Mouse (Mus musculus) forebrain, embryonic 12.5 days (tissue): Measurements from ENCODE around the gene Ubl7. TPM values are rescaled to one million over a fixed set of nuclear protein-coding genes. Genes with fewer than 3 reads are reported as not detected.

Source experiments
- ATAC-seq: fragments of 200-750 bp; cut with Nextera tagmentation; 2 replicates; pipeline ENCODE4 v1.8.0; 2017; ENCODE audit warnings: moderate TSS enrichment; ENCODE audit not compliant: low FRiP score
- H3K27ac ChIP-seq: fragments of 300-500 bp; sonication (generic); 2 replicates; pipeline ENCODE4 v1.5.1; 2016; ENCODE audit warnings: mild to moderate bottlenecking
- H3K27me3 ChIP-seq: fragments of 300-500 bp; sonication (generic); 2 replicates; pipeline ENCODE4 v1.6.1; 2016; ENCODE audit warnings: mild to moderate bottlenecking
- H3K36me3 ChIP-seq: fragments of 300-500 bp; sonication (generic); replicated peaks from 2 replicates; pipeline ENCODE4 v1.6.1; 2016; ENCODE audit warnings: mild to moderate bottlenecking
- H3K4me1 ChIP-seq: fragments of 300-500 bp; sonication (generic); 2 replicates; pipeline ENCODE4 v1.6.1; 2016
- H3K4me2 ChIP-seq: fragments of 300-500 bp; sonication (generic); 2 replicates; pipeline ENCODE4 v1.6.1; 2016; ENCODE audit warnings: mild to moderate bottlenecking, moderate library complexity
- H3K4me3 ChIP-seq: fragments of 300-500 bp; sonication (generic); replicated peaks from 2 replicates; pipeline ENCODE4 v1.5.1; 2016; ENCODE audit warnings: mild to moderate bottlenecking
- H3K9ac ChIP-seq: fragments of 300-500 bp; sonication (generic); 2 replicates; pipeline ENCODE4 v1.6.1; 2016; ENCODE audit warnings: mild to moderate bottlenecking
- H3K9me3 ChIP-seq: fragments of 300-500 bp; sonication (generic); 2 replicates; pipeline ENCODE4 v1.6.1; 2016
- WGBS: fragments of 180-500 bp; shearing (Covaris S2); methylation state at CpG from one replicate; pipeline ENCODE4 v1.1.7; 2016; 5-methylcytosine and 5-hydroxymethylcytosine counted together
- polyA plus RNA-seq: library from polyadenylated mRNA; unstranded; fragments of >200 nt; fragmentation: Nextera tagmentation; extraction: Ambion mirVana; gene quantifications from 2 replicates; pipeline ENCODE4 v1.2.1, GENCODE M21; 2016

The Ubl7 gene
- polyA plus RNA-seq, 1 experiment from 2014 or later = 129 TPM

DNA sequence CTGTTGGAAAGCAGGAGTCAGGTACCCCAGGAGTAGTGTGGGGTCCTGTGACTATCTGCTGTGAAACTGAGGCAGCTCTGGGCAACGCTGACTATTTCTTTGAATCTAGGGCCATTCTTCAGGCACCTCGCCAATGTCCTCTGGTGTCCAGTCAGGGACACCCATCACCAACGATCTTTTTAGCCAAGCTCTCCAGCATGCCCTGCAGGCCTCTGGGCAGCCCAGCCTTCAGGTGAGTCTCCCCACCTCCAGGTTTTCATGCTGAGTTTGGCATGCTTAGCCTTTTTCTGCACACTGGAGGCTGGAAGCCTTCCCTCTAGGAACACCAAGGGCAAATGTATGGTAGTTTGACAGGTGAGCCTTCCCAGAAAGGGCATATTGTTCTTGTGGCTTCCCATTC is 12.3 kb downstream of the Ubl7 start:
- no peak overlapping the region for H3K4me3 ChIP-seq

DNA sequence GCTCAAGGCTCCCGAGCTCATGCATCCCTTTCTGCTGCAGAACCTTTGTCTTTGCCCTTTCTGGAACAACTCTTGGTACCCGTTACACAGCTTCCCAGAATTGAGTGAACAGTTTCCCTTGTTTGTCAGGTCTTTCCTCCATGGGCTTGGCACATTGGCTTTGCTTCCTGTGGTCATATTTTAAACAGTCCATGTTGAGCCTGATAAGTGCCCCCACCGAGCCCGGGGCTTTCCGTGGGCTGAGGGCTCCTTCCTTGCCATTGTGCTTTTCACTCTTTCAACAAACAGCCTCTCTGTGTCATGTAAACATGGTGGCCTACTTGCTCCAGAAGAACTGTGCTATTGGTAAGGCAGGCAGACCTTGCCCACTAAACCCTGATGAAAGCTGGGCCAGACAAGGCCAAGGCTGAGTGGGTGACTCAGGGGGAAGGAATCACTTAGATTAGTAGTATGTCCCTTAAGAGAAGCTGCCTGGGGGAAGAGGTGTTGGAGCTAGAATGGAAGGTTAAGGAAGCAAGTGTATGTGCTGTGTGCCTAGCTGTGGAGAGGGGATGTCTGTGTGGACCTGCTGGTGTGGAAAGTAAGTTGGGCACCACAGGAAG is 20.5 kb downstream of the Ubl7 start:
- no peaks in the 10 kb centered on the region for H3K4me1 ChIP-seq
- H3K36me3 ChIP-seq = peaks cover 41% of the 10 kb centered on the region
- ATAC-seq = no peak
- no peak overlapping the region for H3K27ac ChIP-seq
- no peak overlapping the region for H3K9ac ChIP-seq
- WGBS = 81% methylated on average over 5 of the region's 5 CpGs
- H3K4me2 ChIP-seq = no peak overlapping the region
- no peaks in the 10 kb centered on the region for H3K9me3 ChIP-seq
- H3K27me3 ChIP-seq = no peaks in the 10 kb centered on the region
- H3K4me3 ChIP-seq = no peak overlapping the region

More for the DNA sequence above, 12.3 kb downstream of the Ubl7 start:
- H3K27me3 ChIP-seq = no peaks in the 10 kb centered on the region
- peaks cover 89% of the 10 kb centered on the region for H3K36me3 ChIP-seq
- ATAC-seq = no peak
- H3K4me2 ChIP-seq = no peak overlapping the region
- H3K27ac ChIP-seq = no peak overlapping the region
- no peaks in the 10 kb centered on the region for H3K4me1 ChIP-seq
- no peaks in the 10 kb centered on the region for H3K9me3 ChIP-seq
- no peak overlapping the region for H3K9ac ChIP-seq
- 90% methylated on average over 3 of the region's 3 CpGs for WGBS

DNA sequence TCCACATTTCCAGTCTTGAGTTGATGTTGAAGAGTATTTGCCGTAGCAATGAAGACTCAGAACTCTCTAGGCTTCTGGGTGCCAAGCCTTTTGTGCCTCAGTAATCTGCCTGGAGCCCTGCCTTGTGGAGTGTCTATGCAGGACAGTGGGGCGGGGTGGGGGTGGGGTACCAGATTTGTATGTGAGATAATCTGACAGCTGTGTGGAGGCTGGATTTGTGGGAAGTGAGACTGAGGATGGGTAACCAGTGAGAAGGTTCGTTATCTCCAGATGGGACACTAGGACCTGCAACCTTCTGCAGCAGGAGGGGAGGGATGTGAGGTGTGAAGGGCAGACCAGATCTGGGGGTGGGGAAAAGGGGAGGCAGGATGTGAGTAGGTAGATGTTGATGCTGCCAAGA is 21.5 kb downstream of the Ubl7 start:
- WGBS = 72% methylated on average over 3 of the region's 3 CpGs
- Histone ChIP-seq H3K9ac (no peak overlapping the region), H3K36me3 (peaks cover 33% of the 10 kb centered on the region), H3K4me1 (no peaks in the 10 kb centered on the region), H3K27ac (no peak overlapping the region), H3K4me2 (no peak overlapping the region), H3K27me3 (peaks cover 9% of the 10 kb centered on the region), H3K9me3 (no peaks in the 10 kb centered on the region), H3K4me3 (no peak overlapping the region)
- ATAC-seq = no peak

- 85% methylated on average over 6 of the region's 6 CpGs for WGBS
- Histone ChIP-seq H3K9me3 (no peaks in the 10 kb centered on the region), H3K36me3 (peaks cover 26% of the 10 kb centered on the region), H3K4me1 (no peaks in the 10 kb centered on the region), H3K27me3 (peaks cover 13% of the 10 kb centered on the region), H3K9ac (no peak overlapping the region), H3K27ac (no peak overlapping the region), H3K4me2 (no peak overlapping the region), H3K4me3 (no peak overlapping the region)
- no peak for ATAC-seq
Observed at GRCm38 (mm10) chr9:57932831-57933602, 22.2 kb downstream of the Ubl7 start.

GRCm38 (mm10) chr9:57935683-57936437 is 25.1 kb downstream of the Ubl7 start:
- Histone ChIP-seq H3K9ac (no peak overlapping the region), H3K36me3 (no peaks in the 10 kb centered on the region; the same call in 1 of the 2 replicates), H3K9me3 (no peaks in the 10 kb centered on the region), H3K27ac (no peak overlapping the region), H3K4me3 (no peak overlapping the region), H3K4me1 (peaks cover 16% of the 10 kb centered on the region), H3K4me2 (no peak overlapping the region), H3K27me3 (peaks cover 38% of the 10 kb centered on the region)
- no peak for ATAC-seq
- WGBS = 33% methylated on average over 6 of the region's 6 CpGs

DNA sequence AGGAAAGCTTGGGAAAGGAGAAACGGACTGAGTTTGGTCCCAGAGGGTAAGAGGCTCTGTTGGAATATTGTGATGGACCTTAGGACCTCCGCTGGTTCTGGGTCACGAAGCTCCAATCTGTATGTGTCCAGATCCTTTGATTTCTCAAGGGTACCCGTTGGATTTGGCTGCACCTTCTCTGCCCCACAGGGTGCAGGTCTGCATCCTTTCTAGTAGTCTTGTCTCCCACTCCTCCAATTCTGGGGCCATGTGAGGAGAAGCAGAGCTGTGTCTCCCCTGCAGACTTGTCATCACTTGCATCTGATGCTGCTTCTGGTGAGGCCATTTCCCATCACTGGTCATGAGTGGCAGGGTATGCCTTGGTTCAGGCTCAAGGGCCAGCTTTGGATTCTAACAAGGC is 26.4 kb downstream of the Ubl7 start:
- H3K9me3 ChIP-seq = no peaks in the 10 kb centered on the region
- no peak for ATAC-seq
- 90% methylated on average over 4 of the region's 4 CpGs for WGBS
- no peak overlapping the region for H3K9ac ChIP-seq
- peaks cover 22% of the 10 kb centered on the region for H3K4me1 ChIP-seq
- H3K27me3 ChIP-seq = peaks cover 51% of the 10 kb centered on the region
- H3K4me3 ChIP-seq = no peak overlapping the region
- no peaks in the 10 kb centered on the region for H3K36me3 ChIP-seq
- no peak overlapping the region for H3K27ac ChIP-seq
- H3K4me2 ChIP-seq = no peak overlapping the region

GRCm38 (mm10) chr9:57937651-57938050 is 26.9 kb downstream of the Ubl7 start:
- Histone ChIP-seq H3K9me3 (no peaks in the 10 kb centered on the region), H3K4me3 (no peak overlapping the region), H3K36me3 (no peaks in the 10 kb centered on the region), H3K4me2 (no peak overlapping the region), H3K27me3 (peaks cover 56% of the 10 kb centered on the region), H3K27ac (no peak overlapping the region), H3K4me1 (peaks cover 22% of the 10 kb centered on the region), H3K9ac (no peak overlapping the region)
- no peak for ATAC-seq
- WGBS = 61% methylated on average over 6 of the region's 6 CpGs

DNA sequence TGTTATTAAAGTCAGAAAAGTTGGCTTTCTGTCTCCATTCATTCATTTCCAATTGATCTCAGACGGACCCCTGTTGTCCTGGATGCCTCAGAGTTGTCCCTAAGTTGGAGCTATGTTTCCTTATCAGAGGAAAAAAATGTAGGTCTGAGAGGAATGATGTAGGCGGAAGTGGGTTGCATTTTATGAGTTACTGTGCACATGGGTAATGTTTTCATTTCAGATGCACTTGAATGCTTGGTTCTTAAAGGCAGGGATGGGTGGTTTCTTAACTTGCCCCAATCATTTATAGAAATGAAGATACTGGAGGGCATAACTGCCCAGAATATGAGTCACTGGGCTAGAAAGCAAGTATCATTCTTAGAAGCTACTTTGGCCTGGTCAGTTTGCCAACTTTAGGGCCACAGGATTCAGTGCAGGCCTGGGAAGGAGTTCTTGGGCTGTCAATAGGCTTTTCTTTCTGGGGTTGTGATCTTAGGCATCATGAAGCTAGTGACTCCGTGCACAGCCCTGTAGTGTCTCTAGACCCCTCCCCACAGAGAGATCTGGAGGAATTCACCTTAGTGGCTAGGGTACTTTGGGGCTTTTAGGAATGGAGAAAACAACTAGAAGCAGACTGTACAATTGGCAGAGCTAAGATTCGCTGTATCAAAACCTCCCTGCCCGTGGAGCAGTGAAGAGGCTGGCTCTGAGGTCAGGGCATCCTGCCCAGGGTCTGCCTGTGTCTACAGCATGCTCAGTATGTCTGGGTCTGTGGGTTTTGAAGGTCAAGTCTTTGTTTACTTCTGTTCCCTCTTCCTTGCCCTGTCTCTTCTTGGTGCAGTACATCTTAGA is 27.7 kb downstream of the Ubl7 start:
- Histone ChIP-seq H3K9me3 (no peaks in the 10 kb centered on the region), H3K27ac (no peak overlapping the region), H3K27me3 (peaks cover 63% of the 10 kb centered on the region), H3K9ac (no peak overlapping the region), H3K4me1 (peaks cover 22% of the 10 kb centered on the region), H3K4me2 (no peak overlapping the region), H3K4me3 (no peak overlapping the region), H3K36me3 (no peaks in the 10 kb centered on the region)
- WGBS = 80% methylated on average over 5 of the region's 5 CpGs
- no peak for ATAC-seq

DNA sequence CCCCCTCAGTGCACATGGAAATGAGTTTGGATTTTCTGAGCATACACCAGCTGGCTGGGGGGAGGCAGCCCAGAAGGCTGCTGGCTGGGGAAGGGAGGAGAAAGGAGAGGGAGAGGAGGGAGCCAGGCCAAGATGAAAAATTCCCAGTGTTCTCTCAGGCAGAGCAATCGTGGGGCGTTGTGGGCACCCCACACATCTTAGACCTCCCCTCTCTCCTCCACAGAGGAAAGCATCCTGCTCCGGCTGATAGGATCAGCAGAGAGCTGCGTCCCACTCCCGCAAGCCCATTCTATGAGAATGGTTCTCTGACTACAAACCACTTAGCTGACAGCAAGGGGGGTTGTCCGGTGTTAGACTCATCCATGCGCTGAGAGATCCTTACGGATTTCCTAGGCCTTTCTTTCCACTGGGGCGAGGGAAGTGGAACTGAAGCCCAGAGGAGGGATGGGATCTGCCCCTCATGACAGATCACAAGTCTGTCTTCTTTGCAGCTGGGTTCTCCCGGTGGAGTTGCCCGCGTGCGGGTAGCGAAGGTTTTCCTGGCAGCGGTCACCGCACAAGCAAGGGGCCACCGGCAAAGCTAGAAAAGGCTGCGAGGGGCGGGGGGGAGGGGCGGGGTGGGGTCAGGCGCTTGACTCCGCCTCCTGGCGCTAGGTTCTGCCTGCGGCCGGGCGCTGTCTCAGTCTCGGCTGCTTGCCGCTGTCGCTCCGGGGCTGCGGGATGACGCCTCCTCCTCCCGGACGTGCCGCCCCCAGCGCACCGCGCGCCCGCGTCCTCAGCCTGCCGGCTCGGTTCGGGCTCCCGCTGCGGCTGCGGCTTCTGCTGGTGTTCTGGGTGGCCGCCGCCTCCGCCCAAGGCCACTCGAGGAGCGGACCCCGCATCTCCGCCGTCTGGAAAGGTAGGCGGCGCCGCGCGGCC is 28.9 kb downstream of the Ubl7 start, which contains the start of gene Sema7a:
Gene Sema7a (plus strand): TSS at position 682 of the 918 bp plus-strand sequence.
- Histone ChIP-seq H3K27ac (peak within 1 kb of the TSS; percentile 77), H3K4me2 (peak within 1 kb of the TSS; percentile 98), H3K4me1 (peaks cover 26% of the 10 kb centered on the region), H3K4me3 (peak within 1 kb of the TSS; percentile 75), H3K36me3 (no peaks in the 10 kb centered on the region), H3K27me3 (peaks cover 69% of the 10 kb centered on the region), H3K9ac (peak within 1 kb of the TSS; percentile 87), H3K9me3 (no peaks in the 10 kb centered on the region)
- ATAC-seq = peak; percentile 89
- WGBS = 2% methylated on average over 55 of the region's 60 CpGs

DNA sequence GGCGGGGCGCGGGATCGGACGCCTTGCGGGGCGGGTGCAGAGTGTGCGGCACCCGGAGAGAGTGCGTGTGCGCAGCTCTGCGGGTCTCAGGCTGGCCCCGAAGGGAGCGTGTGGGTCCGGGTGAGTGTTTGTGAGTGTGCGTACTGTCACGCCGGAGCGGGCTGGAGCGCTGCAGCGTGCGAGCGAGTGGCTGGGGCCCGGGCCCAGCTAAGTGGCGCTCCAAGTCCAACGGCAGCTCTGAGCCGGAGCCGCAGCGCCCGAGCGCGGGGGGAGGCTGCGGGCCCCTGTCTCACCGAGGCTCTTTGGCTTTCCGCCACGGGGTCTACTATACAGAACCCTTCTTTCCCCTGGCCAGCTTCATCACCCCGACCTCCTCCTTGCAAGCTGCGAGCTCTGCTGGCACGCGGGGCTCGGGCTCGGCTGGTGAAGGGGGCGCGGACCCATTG is 29.6 kb downstream of the Ubl7 start:
- 0% methylated on average over 44 of the region's 44 CpGs for WGBS
- peak overlapping the region; percentile 98 for H3K4me2 ChIP-seq
- peak overlapping the region; percentile 87 for H3K9ac ChIP-seq
- H3K4me3 ChIP-seq = peak overlapping the region; percentile 75
- peak; percentile 72 for ATAC-seq
- peaks cover 69% of the 10 kb centered on the region for H3K27me3 ChIP-seq
- H3K9me3 ChIP-seq = no peaks in the 10 kb centered on the region
- no peaks in the 10 kb centered on the region for H3K36me3 ChIP-seq
- H3K4me1 ChIP-seq = peaks cover 29% of the 10 kb centered on the region
- H3K27ac ChIP-seq = peak overlapping the region; percentile 77
